Mouse (Mus musculus) embryo, embryonic 10 days (tissue): ENCODE measurements around the gene Tpm4.

Experiments
- DNase-seq: peaks from one replicate; pipeline ENCODE4 v3.0.0-alpha.2; 2015; ENCODE audit warnings: low spot score

The Tpm4 gene

GRCm38 (mm10) chr8:72190215-72190539, 55.4 kb downstream of the Tpm4 start:
- DNase-seq: no peak

GRCm38 (mm10) chr8:72192065-72192464, 57.3 kb downstream of the Tpm4 start:
- no peak for DNase-seq

GRCm38 (mm10) chr8:72197997-72198396, 63.2 kb downstream of the Tpm4 start:
- DNase-seq: no peak
